ENCODE assay signal across 25 mouse cellular contexts in genomic region chr7:121367185-121367584, GRCm38 (mm10). TPM values are rescaled to one million over a fixed set of nuclear protein-coding genes. Genes with fewer than 3 reads are reported as not detected.
DNase-seq lines count a peak whose midpoint lies in the region; ATAC-seq and TF ChIP-seq lines count a peak whose summit lies in the region.
"Had no signal": no experiment of that assay in that cellular context is flagged by ENCODE, and none has a peak within 500 bp of the region (broad histone marks: within the 10 kb centered on the region; RNA-seq: fewer than 3 reads in every experiment).

No protein-coding gene starts in this region.

- no peak for TF ChIP-seq CTCF in CH12.LX (conservative IDR thresholded peaks at IDR 0.05 in 1 of 2, IDR thresholded peaks at IDR 0.05 in 1 of 2; ENCODE audit: low read depth in 2 of 2, low read length in 2 of 2)

- DNase-seq in adrenal gland, adult 2 months: peak; percentile 18
- DNase-seq in adrenal gland, postnatal 25 days: no peak
- peak; percentile 22 for DNase-seq in embryonic facial prominence, embryonic 14.5 days (ENCODE audit: low spot score)
- DNase-seq in embryonic facial prominence, embryonic 10.5 days (ENCODE audit: low spot score): no peak
- DNase-seq in CH12.LX (ENCODE audit: extremely low read depth): no peak
- DNase-seq: adrenal gland, postnatal 14 days; B cell, adult 2 months; cerebellum, adult 11 months; cerebellum, adult 18-20 months; cerebellum, adult 8-10 months; cerebellum, adult 9-11 months; cerebellum, postnatal 14 days; cerebellum, postnatal 36 days; embryo, embryonic 11 days had no signal

- no peaks in the 10 kb centered on the region for H3K4me1 ChIP-seq in embryonic facial prominence, embryonic 14.5 days (ENCODE audit: control insufficient read depth, insufficient read depth, low read length)
- H3K4me1 ChIP-seq in embryonic facial prominence, embryonic 10.5 days: no peaks in the 10 kb centered on the region
- peaks cover 12 to 28% of the 10 kb centered on the region in 2 experiments for H3K4me1 ChIP-seq in CH12.LX (ENCODE audit: control insufficient read depth in 1 of 2, insufficient read depth in 2 of 2)
- H3K4me1 ChIP-seq: embryonic facial prominence, embryonic 12.5 days; embryonic facial prominence, embryonic 15.5 days; forebrain, embryonic 10.5 days; forebrain, embryonic 12.5 days had no signal

- ATAC-seq in embryonic facial prominence, embryonic 14.5 days (ENCODE audit: low read depth): no peak
- ATAC-seq: CD4-positive, CD25-positive, alpha-beta regulatory T cell, adult 4 months; forebrain, embryonic 14.5 days; forebrain, embryonic 16.5 days had no signal

- no peak overlapping the region for H3K27ac ChIP-seq in embryonic facial prominence, embryonic 14.5 days (replicated peaks; ENCODE audit: low read depth, low read length)
- H3K27ac ChIP-seq in embryonic facial prominence, embryonic 10.5 days (replicated peaks): no peak overlapping the region
- no peak overlapping the region for H3K27ac ChIP-seq in CH12.LX (ENCODE audit: insufficient read depth, low read depth)
- H3K27ac ChIP-seq: embryonic facial prominence, embryonic 12.5 days; embryonic facial prominence, embryonic 15.5 days; forebrain, embryonic 10.5 days; forebrain, embryonic 12.5 days had no signal

- in situ Hi-C loops in CH12.LX (cut with MboI; ENCODE audit: low pct_ligation_motif_present, low pct_unique_long_range_greater_than_20kb, low sequenced_read_pairs): no loop called here

- no peak overlapping the region for H3K9ac ChIP-seq in embryonic facial prominence, embryonic 14.5 days (ENCODE audit: low read depth, low read length)
- no peak overlapping the region for H3K9ac ChIP-seq in CH12.LX (ENCODE audit: insufficient read depth, low read depth)
- H3K9ac ChIP-seq: embryonic facial prominence, embryonic 12.5 days; embryonic facial prominence, embryonic 15.5 days; forebrain, embryonic 12.5 days had no signal

- no peaks in the 10 kb centered on the region for H3K36me3 ChIP-seq in embryonic facial prominence, embryonic 14.5 days (ENCODE audit: control insufficient read depth, insufficient read depth, low read length)
- H3K36me3 ChIP-seq in embryonic facial prominence, embryonic 10.5 days (replicated peaks): no peaks in the 10 kb centered on the region
- H3K36me3 ChIP-seq in CH12.LX (replicated peaks in 1 of 2; ENCODE audit: control insufficient read depth in 1 of 2, insufficient read depth in 1 of 2, low read length in 1 of 2): no peaks in the 10 kb centered on the region
- H3K36me3 ChIP-seq: embryonic facial prominence, embryonic 12.5 days; embryonic facial prominence, embryonic 15.5 days; forebrain, embryonic 10.5 days; forebrain, embryonic 12.5 days had no signal

- 82% methylated on average over 6 of the region's 6 CpGs for WGBS in embryonic facial prominence, embryonic 14.5 days
- WGBS in embryonic facial prominence, embryonic 10.5 days: 93% methylated on average over 6 of the region's 6 CpGs

- dilution Hi-C loops in CH12.LX (cut with MboI; ENCODE audit: extremely low pct_ligation_motif_present, extremely low pct_unique_long_range_greater_than_20kb, low sequenced_read_pairs): no loop called here

- TF ChIP-seq RAD21 in CH12.LX (IDR thresholded peaks at IDR 0.05; ENCODE audit: low read depth, low read length): no peak

- no peak overlapping the region for H3K4me3 ChIP-seq in embryonic facial prominence, embryonic 14.5 days (ENCODE audit: low read depth, low read length)
- H3K4me3 ChIP-seq in embryonic facial prominence, embryonic 10.5 days: no peak overlapping the region
- H3K4me3 ChIP-seq in CH12.LX (replicated peaks in 1 of 3; ENCODE audit: low read depth in 2 of 3, low read length in 2 of 3, poor library complexity in 1 of 3): no peak overlapping the region
- H3K4me3 ChIP-seq: embryonic facial prominence, embryonic 12.5 days; embryonic facial prominence, embryonic 15.5 days; erythroblast, embryonic 14.5 days; forebrain, embryonic 10.5 days; forebrain, embryonic 12.5 days had no signal

- TF ChIP-seq POLR2A in CH12.LX (IDR thresholded peaks at IDR 0.05; ENCODE audit: low read depth, low read length): no peak

- no peaks in the 10 kb centered on the region for H3K79me2 ChIP-seq in CH12.LX (replicated peaks; ENCODE audit: control insufficient read depth, extremely low read depth, insufficient read depth, poor library complexity, severe bottlenecking)

- no peaks in the 10 kb centered on the region for H3K9me3 ChIP-seq in embryonic facial prominence, embryonic 14.5 days (ENCODE audit: control insufficient read depth, low read length)
- H3K9me3 ChIP-seq in embryonic facial prominence, embryonic 10.5 days: no peaks in the 10 kb centered on the region
- H3K9me3 ChIP-seq in CH12.LX (replicated peaks; ENCODE audit: low read length): no peaks in the 10 kb centered on the region
- H3K9me3 ChIP-seq: embryonic facial prominence, embryonic 12.5 days; embryonic facial prominence, embryonic 15.5 days; forebrain, embryonic 10.5 days; forebrain, embryonic 12.5 days had no signal

- TF ChIP-seq EP300 in CH12.LX (IDR thresholded peaks at IDR 0.05; ENCODE audit: low read length): no peak; the same call in 1 of the 2 replicates

- H3K4me2 ChIP-seq in embryonic facial prominence, embryonic 14.5 days (ENCODE audit: low read depth, low read length): no peak overlapping the region
- H3K4me2 ChIP-seq in CH12.LX (ENCODE audit: insufficient read depth, low read depth, poor library complexity, severe bottlenecking): peak overlapping the region; percentile 2; the same call in 1 of the 2 replicates
- H3K4me2 ChIP-seq: embryonic facial prominence, embryonic 12.5 days; embryonic facial prominence, embryonic 15.5 days; forebrain, embryonic 12.5 days had no signal

- H3K27me3 ChIP-seq in embryonic facial prominence, embryonic 14.5 days (replicated peaks; ENCODE audit: control insufficient read depth, insufficient read depth, low read length): no peaks in the 10 kb centered on the region
- H3K27me3 ChIP-seq in embryonic facial prominence, embryonic 10.5 days (replicated peaks; ENCODE audit: low read depth, poor library complexity, severe bottlenecking): no peaks in the 10 kb centered on the region
- no peaks in the 10 kb centered on the region for H3K27me3 ChIP-seq in CH12.LX (replicated peaks)
- H3K27me3 ChIP-seq: embryonic facial prominence, embryonic 12.5 days; embryonic facial prominence, embryonic 15.5 days; forebrain, embryonic 12.5 days had no signal

TF ChIP-seq in CH12.LX, 34 proteins besides CTCF, POLR2A, EP300 and RAD21:
- TF ChIP-seq ZMIZ1 (IDR thresholded peaks at IDR 0.05; ENCODE audit: low read depth, low read length): no peak
- TF ChIP-seq GABPA (IDR thresholded peaks at IDR 0.05; ENCODE audit: insufficient replicate concordance, low read depth, low read length): no peak
- no peak for TF ChIP-seq SIN3A (IDR thresholded peaks at IDR 0.05; ENCODE audit: low read length)
- peak; percentile 78; the same call in 1 of the 2 replicates for TF ChIP-seq MEF2A (IDR thresholded peaks at IDR 0.05; ENCODE audit: borderline replicate concordance, low read depth, low read length)
- TF ChIP-seq BHLHE40 (IDR thresholded peaks at IDR 0.05; ENCODE audit: low read depth, low read length): peak; percentile 49
- TF ChIP-seq JUN (IDR thresholded peaks at IDR 0.05; ENCODE audit: insufficient read depth, low read depth, low read length): peak; percentile 64; the same call in 1 of the 2 replicates
- peak; percentile 72 for TF ChIP-seq JUND (conservative IDR thresholded peaks at IDR 0.05; ENCODE audit: low read depth, low read length)
- peak; percentile 68; the same call in 1 of the 2 replicates for TF ChIP-seq IRF4 (IDR thresholded peaks at IDR 0.05; ENCODE audit: low read depth, low read length)

RNA-seq across cellular contexts. Expression of gene Hs3st2, which starts 24.5 kb away (rescaled TPM):
- 1 to 10 TPM; 2.8 to 4.9 TPM for total RNA-seq in adrenal gland, adult 2 months (2021)
- 1.1 and 1.6 TPM in 2 replicates for polyA plus RNA-seq in adrenal gland, adult 2 months (2012; rRNA removed)
- 0.81 and 1.6 TPM in 2 replicates for total RNA-seq in adrenal gland, postnatal 25 days (2021)
- 0.77 and 1.4 TPM in 2 replicates for polyA plus RNA-seq in embryonic facial prominence, embryonic 14.5 days (2014; fragmentation: Nextera tagmentation; extraction: Ambion mirVana)
- polyA plus RNA-seq in embryonic facial prominence, embryonic 10.5 days (2016; fragmentation: Nextera tagmentation; extraction: Ambion mirVana): 0.28 and 0.56 TPM in 2 replicates
- not detected in 2 replicates for total RNA-seq in CH12.LX (2012; rRNA removed)
- not detected in 2 replicates for total RNA-seq in CH12.LX (2014; rRNA removed)
- polyA plus RNA-seq in CH12.LX (2012; ENCODE audit: insufficient read length, low read depth): not detected in 2 replicates
- total RNA-seq: common myeloid progenitor, adult 5-6 weeks; ES-E14; MEL had no signal
- polyA plus RNA-seq: CD4-positive, CD25-positive, alpha-beta regulatory T cell, adult 4 months; erythroblast, embryonic 14.5 days; forebrain, embryonic 10.5 days had no signal

Comparison
In these comparisons a context has a peak if more than half of its experiments do, and no peak if none do; other contexts are left out.
1. DNase-seq: peak in adrenal gland, adult 2 months (single experiment) and embryonic facial prominence, embryonic 14.5 days (single experiment); none in adrenal gland, postnatal 25 days (single experiment), embryonic facial prominence, embryonic 10.5 days (single experiment) and CH12.LX (single experiment).